Mouse (Mus musculus) forebrain, embryonic 12.5 days (tissue): ENCODE data around the gene Lamc1. TPM values are rescaled to one million over a fixed set of nuclear protein-coding genes. Genes with fewer than 3 reads are reported as not detected.
"Not testable (repeated sequence)": the region's sequence is repeated elsewhere in the genome, so short reads cannot be mapped to it uniquely, and the experiment has no call there.

Experiments used
- ATAC-seq: fragments of 200-750 bp; cut with Nextera tagmentation; 2 replicates; pipeline ENCODE4 v1.8.0; 2017; ENCODE audit warnings: moderate TSS enrichment; ENCODE audit not compliant: low FRiP score
- H3K27ac ChIP-seq: fragments of 300-500 bp; sonication (generic); 2 replicates; pipeline ENCODE4 v1.5.1; 2016; ENCODE audit warnings: mild to moderate bottlenecking
- H3K27me3 ChIP-seq: fragments of 300-500 bp; sonication (generic); 2 replicates; pipeline ENCODE4 v1.6.1; 2016; ENCODE audit warnings: mild to moderate bottlenecking
- H3K36me3 ChIP-seq: fragments of 300-500 bp; sonication (generic); replicated peaks from 2 replicates; pipeline ENCODE4 v1.6.1; 2016; ENCODE audit warnings: mild to moderate bottlenecking
- H3K4me1 ChIP-seq: fragments of 300-500 bp; sonication (generic); 2 replicates; pipeline ENCODE4 v1.6.1; 2016
- H3K4me2 ChIP-seq: fragments of 300-500 bp; sonication (generic); 2 replicates; pipeline ENCODE4 v1.6.1; 2016; ENCODE audit warnings: mild to moderate bottlenecking, moderate library complexity
- H3K4me3 ChIP-seq: fragments of 300-500 bp; sonication (generic); replicated peaks from 2 replicates; pipeline ENCODE4 v1.5.1; 2016; ENCODE audit warnings: mild to moderate bottlenecking
- H3K9ac ChIP-seq: fragments of 300-500 bp; sonication (generic); 2 replicates; pipeline ENCODE4 v1.6.1; 2016; ENCODE audit warnings: mild to moderate bottlenecking
- H3K9me3 ChIP-seq: fragments of 300-500 bp; sonication (generic); 2 replicates; pipeline ENCODE4 v1.6.1; 2016
- WGBS: fragments of 180-500 bp; shearing (Covaris S2); methylation state at CpG from one replicate; pipeline ENCODE4 v1.1.7; 2016; 5-methylcytosine and 5-hydroxymethylcytosine counted together
- polyA plus RNA-seq: library from polyadenylated mRNA; unstranded; fragments of >200 nt; fragmentation: Nextera tagmentation; extraction: Ambion mirVana; gene quantifications from 2 replicates; pipeline ENCODE4 v1.2.1, GENCODE M21; 2016

The Lamc1 gene
- polyA plus RNA-seq, 1 experiment from 2014 or later: 26.3 TPM

- ATAC-seq: no peak
- Histone ChIP-seq H3K4me1 (peaks cover 22% of the 10 kb centered on the region), H3K9ac (no peak overlapping the region), H3K27me3 (no peaks in the 10 kb centered on the region), H3K4me2 (no peak overlapping the region), H3K36me3 (no peaks in the 10 kb centered on the region), H3K4me3 (no peak overlapping the region), H3K9me3 (no peaks in the 10 kb centered on the region), H3K27ac (no peak overlapping the region)
- 88% methylated on average over 4 of the region's 4 CpGs for WGBS
Observed at GRCm38 (mm10) chr1:153309310-153309709, 23.3 kb downstream of the Lamc1 start.

GRCm38 (mm10) chr1:153308915-153309296 is 23.7 kb downstream of the Lamc1 start:
- Histone ChIP-seq H3K4me3 (no peak overlapping the region), H3K36me3 (no peaks in the 10 kb centered on the region), H3K9ac (no peak overlapping the region), H3K27ac (peak overlapping the region; percentile 57; the same call in 1 of the 2 replicates), H3K27me3 (no peaks in the 10 kb centered on the region), H3K4me2 (no peak overlapping the region), H3K4me1 (peaks cover 22% of the 10 kb centered on the region), H3K9me3 (no peaks in the 10 kb centered on the region)
- no peak for ATAC-seq
- WGBS: 75% methylated on average over 10 of the region's 10 CpGs

- 75% methylated on average over 9 of the region's 9 CpGs for WGBS
- H3K36me3 ChIP-seq: no peaks in the 10 kb centered on the region
- ATAC-seq: no peak
- H3K9ac ChIP-seq: no peak overlapping the region
- H3K27ac ChIP-seq: peak overlapping the region; percentile 57; the same call in 1 of the 2 replicates
- H3K9me3 ChIP-seq: no peaks in the 10 kb centered on the region
- H3K4me1 ChIP-seq: peaks cover 22% of the 10 kb centered on the region
- H3K4me3 ChIP-seq: no peak overlapping the region
- H3K27me3 ChIP-seq: no peaks in the 10 kb centered on the region
- H3K4me2 ChIP-seq: no peak overlapping the region
Observed at GRCm38 (mm10) chr1:153308179-153308914, 24.2 kb downstream of the Lamc1 start.

- no peak for ATAC-seq
- Histone ChIP-seq H3K36me3 (no peaks in the 10 kb centered on the region), H3K4me1 (peaks cover 22% of the 10 kb centered on the region), H3K4me3 (no peak overlapping the region), H3K9me3 (no peaks in the 10 kb centered on the region), H3K4me2 (no peak overlapping the region), H3K27ac (no peak overlapping the region), H3K9ac (no peak overlapping the region), H3K27me3 (no peaks in the 10 kb centered on the region)
- 76% methylated on average over 12 of the region's 12 CpGs for WGBS
Observed at GRCm38 (mm10) chr1:153307509-153308178, 24.9 kb downstream of the Lamc1 start.

- 82% methylated on average over 9 of the region's 9 CpGs for WGBS
- not testable (repeated sequence) for H3K4me2 ChIP-seq, ATAC-seq, H3K9ac ChIP-seq, H3K27me3 ChIP-seq, H3K27ac ChIP-seq, H3K36me3 ChIP-seq, H3K9me3 ChIP-seq, H3K4me3 ChIP-seq
- H3K4me1 ChIP-seq: peaks cover 22% of the 10 kb centered on the region
Observed at GRCm38 (mm10) chr1:153305728-153306127, 26.9 kb downstream of the Lamc1 start.

GRCm38 (mm10) chr1:153305249-153305648 is 27.3 kb downstream of the Lamc1 start:
- WGBS: 97% methylated on average over 22 of the region's 22 CpGs

GRCm38 (mm10) chr1:153299436-153299835 is 33.1 kb downstream of the Lamc1 start:
- not testable (repeated sequence) for H3K4me1 ChIP-seq, H3K27ac ChIP-seq, H3K36me3 ChIP-seq, ATAC-seq, H3K4me2 ChIP-seq, H3K9me3 ChIP-seq, H3K4me3 ChIP-seq, H3K27me3 ChIP-seq, H3K9ac ChIP-seq
- 86% methylated on average over 5 of the region's 5 CpGs for WGBS

More at GRCm38 (mm10) chr1:153305249-153305648, 27.3 kb downstream of the Lamc1 start:
- H3K4me2 ChIP-seq, H3K9ac ChIP-seq, H3K4me3 ChIP-seq, H3K27ac ChIP-seq, ATAC-seq, H3K9me3 ChIP-seq, H3K27me3 ChIP-seq, H3K36me3 ChIP-seq: not testable (repeated sequence)
- peaks cover 22% of the 10 kb centered on the region for H3K4me1 ChIP-seq

- H3K4me2 ChIP-seq, H3K4me1 ChIP-seq, H3K9me3 ChIP-seq, H3K4me3 ChIP-seq, ATAC-seq, H3K9ac ChIP-seq, H3K27ac ChIP-seq, H3K36me3 ChIP-seq, H3K27me3 ChIP-seq: not testable (repeated sequence)
- 70% methylated on average over 4 of the region's 4 CpGs for WGBS
Observed at GRCm38 (mm10) chr1:153297774-153298363, 34.7 kb downstream of the Lamc1 start.

GRCm38 (mm10) chr1:153296035-153296434 is 36.6 kb downstream of the Lamc1 start:
- Histone ChIP-seq H3K27ac (no peak overlapping the region), H3K4me1 (peaks cover 16% of the 10 kb centered on the region), H3K4me3 (no peak overlapping the region), H3K9me3 (no peaks in the 10 kb centered on the region), H3K9ac (no peak overlapping the region), H3K27me3 (no peaks in the 10 kb centered on the region), H3K4me2 (no peak overlapping the region), H3K36me3 (no peaks in the 10 kb centered on the region)
- no peak for ATAC-seq
- 53% methylated on average over 6 of the region's 6 CpGs for WGBS

- Histone ChIP-seq H3K27me3 (no peaks in the 10 kb centered on the region), H3K4me3 (no peak overlapping the region), H3K4me2 (no peak overlapping the region), H3K27ac (no peak overlapping the region), H3K36me3 (no peaks in the 10 kb centered on the region), H3K9me3 (no peaks in the 10 kb centered on the region), H3K4me1 (peaks cover 16% of the 10 kb centered on the region), H3K9ac (no peak overlapping the region)
- 53% methylated on average over 5 of the region's 5 CpGs for WGBS
- no peak for ATAC-seq
Observed at GRCm38 (mm10) chr1:153292892-153293291, 39.7 kb downstream of the Lamc1 start.

GRCm38 (mm10) chr1:153292202-153292601 is 40.4 kb downstream of the Lamc1 start:
- Histone ChIP-seq H3K9ac (no peak overlapping the region), H3K36me3 (no peaks in the 10 kb centered on the region), H3K27ac (no peak overlapping the region), H3K4me1 (peaks cover 16% of the 10 kb centered on the region), H3K9me3 (no peaks in the 10 kb centered on the region), H3K4me3 (no peak overlapping the region), H3K27me3 (no peaks in the 10 kb centered on the region), H3K4me2 (no peak overlapping the region)
- 65% methylated on average over 6 of the region's 6 CpGs for whole genome bisulfite sequencing
- ATAC-seq: no peak

GRCm38 (mm10) chr1:153291416-153291815 is 41.2 kb downstream of the Lamc1 start:
- H3K27ac ChIP-seq: no peak overlapping the region
- H3K9ac ChIP-seq: no peak overlapping the region
- no peak overlapping the region for H3K4me2 ChIP-seq
- no peak for ATAC-seq
- H3K27me3 ChIP-seq: no peaks in the 10 kb centered on the region
- WGBS: 83% methylated on average over 4 of the region's 4 CpGs
- H3K9me3 ChIP-seq: no peaks in the 10 kb centered on the region
- H3K36me3 ChIP-seq: no peaks in the 10 kb centered on the region
- peaks cover 16% of the 10 kb centered on the region for H3K4me1 ChIP-seq
- no peak overlapping the region for H3K4me3 ChIP-seq
